Mouse (Mus musculus): ENCODE measurements around the gene Gm11639.

DNA sequence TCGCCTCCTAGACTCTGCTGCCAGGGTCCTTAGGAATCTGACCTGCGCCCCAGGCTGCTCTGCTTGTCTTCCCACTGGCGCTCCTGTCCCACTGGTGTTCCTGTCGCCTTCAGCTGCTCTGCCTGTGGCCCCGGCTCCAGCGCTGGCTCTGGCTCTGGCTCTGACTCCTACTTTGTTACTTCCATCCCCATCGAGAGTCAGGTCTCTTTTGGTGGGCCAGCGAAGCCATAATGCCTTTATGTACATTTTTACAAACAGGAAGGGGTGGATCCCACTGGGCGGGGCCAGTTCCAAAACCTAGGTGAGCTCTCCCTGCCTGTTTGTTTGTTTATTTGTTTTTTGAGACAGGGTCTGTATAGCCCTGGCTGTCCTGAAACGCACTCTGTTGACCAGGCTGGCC is 481.3 kb downstream of the Gm11639 start:
- TF ChIP-seq CTCF (IDR thresholded peaks at IDR 0.05), result no peak
- no peak for TF ChIP-seq POLR2A (IDR thresholded peaks at IDR 0.05; ENCODE audit: insufficient read depth, low read depth, low read length)
- TF ChIP-seq EP300 (IDR thresholded peaks at IDR 0.05; ENCODE audit: insufficient read depth, low read depth, low read length), result no peak
